Mouse (Mus musculus) limb, embryonic 13.5 days (tissue): ENCODE data around the gene Tmem129. TPM values are rescaled to one million over a fixed set of nuclear protein-coding genes. Genes with fewer than 3 reads are reported as not detected.

Experiments used
- ATAC-seq: fragments of 200-750 bp; cut with Nextera tagmentation; 2 replicates; pipeline ENCODE4 v1.8.0; 2017; ENCODE audit warnings: low read depth, moderate number of reproducible peaks, moderate TSS enrichment; ENCODE audit not compliant: low FRiP score
- H3K27ac ChIP-seq: fragments of 300-500 bp; sonication (generic); 2 replicates; pipeline ENCODE4 v1.5.1; 2015; ENCODE audit warnings: inconsistent platforms, mild to moderate bottlenecking, moderate library complexity
- H3K27me3 ChIP-seq: fragments of 300-500 bp; sonication (generic); 2 replicates; pipeline ENCODE4 v1.6.1; 2015; ENCODE audit warnings: mild to moderate bottlenecking, inconsistent platforms
- H3K36me3 ChIP-seq: fragments of 300-500 bp; sonication (generic); 2 replicates; pipeline ENCODE4 v1.6.1; 2015; ENCODE audit warnings: inconsistent platforms, mild to moderate bottlenecking, moderate library complexity
- H3K4me1 ChIP-seq: fragments of 300-500 bp; sonication (generic); 2 replicates; pipeline ENCODE4 v1.6.1; 2015; ENCODE audit warnings: inconsistent platforms
- H3K4me2 ChIP-seq: fragments of 300-500 bp; sonication (generic); replicated peaks from 2 replicates; pipeline ENCODE4 v1.6.1; 2015; ENCODE audit warnings: inconsistent platforms, mild to moderate bottlenecking, moderate library complexity
- H3K4me3 ChIP-seq: fragments of 300-500 bp; sonication (generic); 2 replicates; pipeline ENCODE4 v1.5.1; 2015; ENCODE audit warnings: moderate library complexity, mild to moderate bottlenecking, inconsistent platforms
- H3K9ac ChIP-seq: fragments of 300-500 bp; sonication (generic); 2 replicates; pipeline ENCODE4 v1.6.1; 2015; ENCODE audit warnings: mild to moderate bottlenecking, inconsistent platforms
- H3K9me3 ChIP-seq: fragments of 300-500 bp; sonication (generic); 2 replicates; pipeline ENCODE4 v1.6.1; 2016; ENCODE audit warnings: inconsistent platforms
- WGBS: fragments of 180-500 bp; shearing (Covaris S2); methylation state at CpG from one replicate; pipeline ENCODE4 v1.1.7; 2015; 5-methylcytosine and 5-hydroxymethylcytosine counted together
- polyA plus RNA-seq: library from polyadenylated mRNA; unstranded; fragments of >200 nt; fragmentation: Nextera tagmentation; extraction: Ambion mirVana; gene quantifications from 2 replicates; pipeline ENCODE4 v1.2.1, GENCODE M21; 2015

The Tmem129 gene
- polyA plus RNA-seq, 1 experiment from 2014 or later: 46.0 TPM

DNA sequence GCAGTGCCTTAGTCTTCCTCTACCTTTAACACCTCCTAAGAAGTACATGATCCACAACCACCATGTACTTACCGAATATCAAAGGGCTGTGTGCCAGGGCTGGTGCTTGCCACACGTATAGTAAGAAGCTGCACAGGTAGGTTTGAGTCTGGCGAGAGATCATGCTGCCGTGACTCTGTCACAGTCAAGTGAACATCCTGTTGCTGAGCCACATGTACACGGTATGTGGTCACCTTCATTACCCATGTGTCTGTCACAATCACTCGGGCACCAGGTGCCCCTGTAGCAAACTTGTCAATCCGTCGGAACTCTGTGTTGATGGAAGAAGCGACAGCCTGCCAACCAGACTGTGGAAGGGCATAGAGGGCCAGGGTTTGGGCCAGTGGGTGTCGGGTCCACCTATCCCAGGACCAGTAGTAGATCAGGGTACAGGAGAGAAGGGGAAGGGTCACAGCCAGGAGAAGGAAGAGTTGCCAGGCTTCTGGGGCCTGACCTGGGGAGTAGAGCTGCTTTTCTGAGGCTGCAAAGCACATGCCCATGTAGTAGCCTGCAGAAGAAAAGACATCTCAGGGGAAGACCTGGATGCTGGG lies 2.9 kb downstream of the Tmem129 start:
- H3K36me3 ChIP-seq: peaks cover 28% of the 10 kb centered on the region
- no peak overlapping the region for H3K27ac ChIP-seq
- H3K4me1 ChIP-seq: peaks cover 50% of the 10 kb centered on the region
- no peak overlapping the region for H3K4me2 ChIP-seq
- no peaks in the 10 kb centered on the region for H3K9me3 ChIP-seq
- peak overlapping the region; percentile 8 for H3K9ac ChIP-seq
- WGBS: 90% methylated on average over 10 of the region's 10 CpGs
- no peaks in the 10 kb centered on the region for H3K27me3 ChIP-seq
- H3K4me3 ChIP-seq: no peak overlapping the region
- no peak for ATAC-seq

DNA sequence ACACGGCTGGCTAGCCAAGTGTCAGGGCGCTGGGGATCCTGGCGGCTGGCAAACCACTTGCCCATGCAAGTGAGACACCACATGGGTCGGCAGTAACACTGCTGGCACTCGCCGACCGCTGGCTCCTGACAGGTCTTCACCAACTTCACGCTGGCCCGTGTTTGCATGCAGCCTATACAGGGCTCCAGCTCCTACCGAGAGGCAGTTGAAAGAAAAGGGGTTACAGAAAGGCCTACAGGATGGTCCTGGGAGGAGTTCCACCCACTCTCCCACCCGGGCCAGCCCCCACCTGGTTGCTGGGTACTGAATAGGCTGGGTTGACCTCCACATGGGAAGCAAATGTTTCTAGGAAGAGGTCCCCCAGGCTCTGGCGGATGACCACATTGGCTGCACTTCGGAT lies 3.8 kb downstream of the Tmem129 start:
- H3K4me2 ChIP-seq: no peak overlapping the region
- H3K27ac ChIP-seq: no peak overlapping the region
- 91% methylated on average over 13 of the region's 13 CpGs for WGBS
- no peaks in the 10 kb centered on the region for H3K9me3 ChIP-seq
- ATAC-seq: no peak
- H3K36me3 ChIP-seq: peaks cover 32% of the 10 kb centered on the region
- no peak overlapping the region for H3K4me3 ChIP-seq
- peaks cover 50% of the 10 kb centered on the region for H3K4me1 ChIP-seq
- no peaks in the 10 kb centered on the region for H3K27me3 ChIP-seq
- peak overlapping the region; percentile 26; the same call in 1 of the 2 replicates for H3K9ac ChIP-seq

DNA sequence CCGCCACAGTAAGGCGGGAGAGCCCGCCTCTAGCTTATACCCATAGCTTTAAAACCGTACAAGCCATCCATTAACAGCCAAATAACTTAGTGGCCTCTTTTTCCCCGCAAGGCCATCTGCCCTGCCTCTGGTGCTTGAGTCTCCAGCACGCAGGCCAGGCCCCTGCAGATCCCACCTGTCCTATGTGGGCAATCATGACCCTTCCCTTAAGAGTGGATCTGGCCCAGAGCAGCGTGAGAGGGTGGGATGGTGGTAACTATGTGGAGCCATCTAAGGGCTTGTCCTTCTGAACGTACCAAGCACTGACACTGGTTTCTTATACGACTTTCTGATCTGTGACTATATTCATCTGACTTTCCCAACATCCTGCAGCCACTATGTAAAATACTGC lies 5.4 kb downstream of the Tmem129 start:
- H3K4me3 ChIP-seq: peak overlapping the region; percentile 80
- no peaks in the 10 kb centered on the region for H3K9me3 ChIP-seq
- peak overlapping the region; percentile 84 for H3K4me2 ChIP-seq
- H3K4me1 ChIP-seq: peaks cover 46% of the 10 kb centered on the region
- 1% methylated on average over 9 of the region's 9 CpGs for WGBS
- peak overlapping the region; percentile 63 for H3K9ac ChIP-seq
- H3K36me3 ChIP-seq: peaks cover 47% of the 10 kb centered on the region
- H3K27me3 ChIP-seq: no peaks in the 10 kb centered on the region
- peak; percentile 20 for ATAC-seq
- peak overlapping the region; percentile 81; the same call in 1 of the 2 replicates for H3K27ac ChIP-seq

DNA sequence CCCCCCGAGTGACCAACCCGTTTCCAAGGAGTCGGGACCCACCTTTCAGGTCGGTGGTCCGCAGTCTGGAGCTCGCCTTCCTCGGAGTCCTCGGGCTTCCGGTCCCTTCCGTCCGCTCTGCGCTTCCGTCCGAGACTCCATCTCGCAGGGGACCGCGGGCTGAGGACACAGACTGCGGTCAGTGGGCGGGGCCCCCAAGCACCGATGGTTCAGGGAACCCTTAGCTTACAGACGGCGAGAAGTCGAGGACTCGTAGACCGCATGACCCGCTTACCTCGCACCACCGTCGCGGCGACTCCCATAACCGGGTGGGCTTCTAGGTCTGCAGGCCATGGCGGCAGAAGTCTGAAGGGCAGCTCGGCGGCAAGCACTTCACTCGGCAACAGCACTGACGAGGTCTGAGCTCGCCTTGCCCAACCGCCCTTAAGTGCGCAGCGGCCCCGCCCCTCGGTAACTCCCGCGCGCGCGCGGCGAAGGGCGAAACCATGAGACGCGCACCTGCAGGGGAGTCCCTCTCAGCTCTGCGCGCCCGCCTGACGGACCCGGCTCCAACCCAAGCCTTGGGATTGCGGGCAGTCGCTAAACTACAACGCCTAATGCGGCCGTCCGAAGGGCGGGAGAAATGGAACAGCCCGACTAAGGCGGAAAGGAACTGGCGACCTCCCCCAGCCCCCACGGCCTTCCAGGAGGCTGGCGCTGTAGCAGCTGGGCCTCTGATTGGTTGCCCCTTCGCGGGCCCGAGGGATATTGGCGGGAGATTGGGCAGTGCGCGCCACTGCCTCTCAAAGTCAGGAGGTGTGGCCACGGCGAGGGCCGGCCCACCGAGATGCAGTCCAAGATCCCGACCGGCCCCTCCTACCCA lies 6.1 kb downstream of the Tmem129 start, which contains the start of gene Slbp:
TSS of gene Slbp (minus strand) at position 654 of the 862 bp plus-strand sequence.
- ATAC-seq: peak; percentile 97
- Histone ChIP-seq H3K4me2 (peak within 1 kb of the TSS; percentile 84), H3K36me3 (peaks cover 53% of the 10 kb centered on the region), H3K9me3 (no peaks in the 10 kb centered on the region), H3K27ac (peak within 1 kb of the TSS; percentile 93), H3K4me3 (peak within 1 kb of the TSS; percentile 80), H3K4me1 (peaks cover 45% of the 10 kb centered on the region), H3K9ac (peak within 1 kb of the TSS; percentile 88), H3K27me3 (no peaks in the 10 kb centered on the region)
- under 1% methylated on average over 82 of the region's 82 CpGs for WGBS

DNA sequence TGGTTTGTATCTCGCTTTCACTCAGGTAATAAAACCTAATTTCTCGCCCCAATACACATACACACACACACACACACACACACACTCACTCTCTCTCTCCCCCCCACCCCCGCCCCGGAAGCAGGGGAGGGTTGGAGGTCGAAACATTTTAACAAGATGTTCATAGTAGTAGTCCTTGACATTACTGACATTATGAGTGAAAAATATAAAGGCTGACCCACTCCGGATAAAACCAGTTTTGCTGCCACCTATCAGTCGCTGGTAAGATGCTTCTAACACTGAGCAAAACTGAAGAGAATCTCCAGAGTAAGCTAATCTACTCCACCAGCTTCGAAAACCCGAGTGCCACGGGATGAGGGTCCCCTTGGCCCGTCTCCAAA lies 6.7 kb downstream of the Tmem129 start:
- no peaks in the 10 kb centered on the region for H3K9me3 ChIP-seq
- peak overlapping the region; percentile 84 for H3K4me2 ChIP-seq
- peak overlapping the region; percentile 88 for H3K9ac ChIP-seq
- peaks cover 39% of the 10 kb centered on the region for H3K4me1 ChIP-seq
- no peaks in the 10 kb centered on the region for H3K27me3 ChIP-seq
- 2% methylated on average over 11 of the region's 11 CpGs for WGBS
- H3K27ac ChIP-seq: peak overlapping the region; percentile 93
- ATAC-seq: no peak
- H3K36me3 ChIP-seq: peaks cover 58% of the 10 kb centered on the region
- H3K4me3 ChIP-seq: peak overlapping the region; percentile 80

DNA sequence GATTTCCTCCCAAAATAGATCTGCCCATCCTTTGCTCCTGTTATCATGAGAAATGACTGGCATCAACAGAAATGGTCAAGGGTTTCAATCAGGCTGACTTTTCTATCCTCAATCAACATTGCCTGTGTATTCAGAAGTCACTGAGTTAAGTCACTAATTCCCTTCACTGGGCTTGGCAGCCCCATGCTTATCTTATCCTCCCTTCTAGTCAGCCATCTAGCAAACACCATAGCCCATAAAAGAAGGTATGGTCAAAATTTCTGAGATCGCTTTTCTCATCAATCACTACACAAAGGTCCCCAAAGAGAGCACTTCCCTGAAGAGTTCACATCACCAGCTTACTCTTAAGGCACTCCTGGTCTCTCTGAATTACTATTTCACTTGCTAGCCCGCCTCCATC lies 7.2 kb downstream of the Tmem129 start:
- Histone ChIP-seq H3K4me2 (peak overlapping the region; percentile 84), H3K36me3 (peaks cover 64% of the 10 kb centered on the region), H3K4me3 (peak overlapping the region; percentile 80), H3K9me3 (no peaks in the 10 kb centered on the region), H3K4me1 (peaks cover 34% of the 10 kb centered on the region), H3K9ac (peak overlapping the region; percentile 88), H3K27ac (0 out of 2 replicates have a peak overlapping the region, but pooled peaks have one; percentile 93), H3K27me3 (no peaks in the 10 kb centered on the region)
- ATAC-seq: no peak
- 20% methylated on average over 2 of the region's 2 CpGs for WGBS

DNA sequence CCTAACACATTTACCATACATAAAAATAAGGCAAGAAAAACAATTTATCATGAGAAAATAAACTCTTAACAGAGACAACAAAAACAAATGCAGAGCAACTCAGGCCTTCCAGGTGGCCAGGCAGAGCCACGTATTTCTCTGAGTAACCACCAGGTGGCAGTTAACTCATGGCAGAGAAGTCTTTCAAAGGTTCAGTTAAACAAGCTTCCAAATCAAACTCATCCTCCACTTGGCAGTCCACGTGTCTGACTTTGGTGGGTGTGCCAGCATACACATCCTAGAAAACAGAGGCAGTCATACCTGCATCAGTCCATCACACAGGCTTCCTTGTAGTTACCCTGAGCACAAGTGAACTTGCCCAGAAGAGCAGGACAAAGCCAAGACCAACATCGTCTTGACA lies 17.6 kb downstream of the Tmem129 start:
- Histone ChIP-seq H3K4me2 (no peak overlapping the region), H3K27me3 (no peaks in the 10 kb centered on the region), H3K9ac (no peak overlapping the region), H3K9me3 (no peaks in the 10 kb centered on the region), H3K4me3 (no peak overlapping the region), H3K27ac (no peak overlapping the region), H3K4me1 (no peaks in the 10 kb centered on the region), H3K36me3 (peaks cover 81% of the 10 kb centered on the region)
- ATAC-seq: no peak
- 40% methylated on average over 3 of the region's 3 CpGs for WGBS

DNA sequence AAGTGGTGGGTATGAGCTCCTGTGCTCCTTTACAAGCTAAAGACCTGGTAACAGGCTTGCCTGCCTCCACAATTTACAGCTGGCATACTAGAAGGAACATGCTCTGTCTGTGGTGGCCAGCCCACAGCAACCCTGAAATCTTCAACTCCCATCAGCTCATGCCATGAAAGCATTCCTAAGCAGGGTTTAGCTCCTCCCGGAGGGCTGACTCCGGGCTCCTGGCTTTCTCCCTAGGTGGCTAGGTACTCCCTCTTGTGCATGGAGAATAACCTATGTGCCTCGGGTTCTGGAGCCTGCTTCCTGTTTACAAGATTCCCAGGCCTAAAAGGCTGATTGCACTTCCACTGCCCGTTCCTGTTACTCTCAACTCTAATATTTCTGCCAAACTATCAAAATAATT lies 19.4 kb downstream of the Tmem129 start:
- no peaks in the 10 kb centered on the region for H3K27me3 ChIP-seq
- H3K9me3 ChIP-seq: no peaks in the 10 kb centered on the region
- H3K4me3 ChIP-seq: no peak overlapping the region
- no peak overlapping the region for H3K9ac ChIP-seq
- no peak for ATAC-seq
- no peaks in the 10 kb centered on the region for H3K4me1 ChIP-seq
- H3K27ac ChIP-seq: no peak overlapping the region
- no peak overlapping the region for H3K4me2 ChIP-seq
- H3K36me3 ChIP-seq: peaks cover 75% of the 10 kb centered on the region
- 61% methylated on average over 4 of the region's 4 CpGs for WGBS

DNA sequence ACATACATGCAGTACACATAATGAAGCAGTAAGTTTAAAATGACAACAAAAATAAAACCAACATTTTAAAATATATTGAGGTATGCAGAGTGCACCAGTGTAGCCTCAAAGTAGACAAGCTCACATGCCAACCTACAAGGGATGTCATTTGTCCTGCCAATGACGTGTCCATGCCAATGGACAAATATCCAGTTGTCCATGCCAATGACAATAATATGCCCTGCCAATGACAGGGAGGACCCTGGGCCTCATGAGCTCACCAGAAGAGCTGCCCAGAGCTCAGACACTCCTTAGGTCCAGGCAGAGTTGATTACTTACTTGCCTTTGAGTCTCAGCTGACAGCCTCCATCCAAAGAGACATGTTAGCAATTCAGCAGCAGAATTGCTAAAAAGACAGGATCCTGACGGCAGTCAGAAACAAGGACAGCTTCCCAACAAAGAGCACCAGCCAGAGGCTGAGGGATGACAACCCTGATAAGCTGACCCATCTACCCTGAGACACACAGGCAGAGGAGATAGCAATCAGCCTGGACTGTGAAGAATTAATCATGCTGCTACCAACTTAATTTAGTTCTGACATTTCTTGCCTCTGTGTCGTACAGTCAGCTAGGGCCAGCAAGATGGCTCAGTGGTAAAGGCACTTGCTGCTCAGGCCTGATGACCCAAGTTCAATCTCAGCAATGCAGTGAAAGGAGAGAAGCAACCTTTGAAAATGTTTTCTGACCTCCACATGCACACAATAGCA lies 20.4 kb downstream of the Tmem129 start:
- WGBS: 74% methylated on average over 3 of the region's 3 CpGs
- Histone ChIP-seq H3K27ac (no peak overlapping the region), H3K9ac (no peak overlapping the region), H3K4me3 (no peak overlapping the region), H3K4me1 (no peaks in the 10 kb centered on the region), H3K36me3 (peaks cover 64% of the 10 kb centered on the region), H3K27me3 (no peaks in the 10 kb centered on the region), H3K9me3 (no peaks in the 10 kb centered on the region), H3K4me2 (no peak overlapping the region)
- no peak for ATAC-seq

DNA sequence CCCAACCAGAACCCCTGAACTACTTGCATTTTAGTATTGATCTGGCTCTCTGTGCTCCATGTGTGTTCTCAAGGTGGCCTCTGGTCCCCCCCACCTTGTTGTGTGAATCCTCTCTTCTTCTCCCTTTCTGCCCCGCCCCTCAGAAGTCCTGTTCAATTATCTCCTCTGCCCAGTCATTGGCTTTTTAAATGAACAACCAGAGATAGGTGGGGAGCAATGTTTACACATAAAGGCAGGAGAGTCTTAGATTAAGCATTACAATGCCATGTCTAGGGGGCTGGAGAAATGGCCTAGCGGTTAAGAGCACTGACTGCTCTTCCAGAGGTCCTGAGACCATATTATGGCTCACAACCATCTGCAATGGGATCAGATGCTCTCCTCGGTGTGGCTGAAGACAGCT lies 22.9 kb downstream of the Tmem129 start:
- Histone ChIP-seq H3K9ac (no peak overlapping the region), H3K27ac (no peak overlapping the region), H3K27me3 (no peaks in the 10 kb centered on the region), H3K36me3 (peaks cover 43% of the 10 kb centered on the region), H3K4me2 (no peak overlapping the region), H3K4me3 (no peak overlapping the region), H3K9me3 (no peaks in the 10 kb centered on the region), H3K4me1 (peaks cover 8% of the 10 kb centered on the region)
- ATAC-seq: no peak
- 94% methylated on average over 3 of the region's 3 CpGs for WGBS

DNA sequence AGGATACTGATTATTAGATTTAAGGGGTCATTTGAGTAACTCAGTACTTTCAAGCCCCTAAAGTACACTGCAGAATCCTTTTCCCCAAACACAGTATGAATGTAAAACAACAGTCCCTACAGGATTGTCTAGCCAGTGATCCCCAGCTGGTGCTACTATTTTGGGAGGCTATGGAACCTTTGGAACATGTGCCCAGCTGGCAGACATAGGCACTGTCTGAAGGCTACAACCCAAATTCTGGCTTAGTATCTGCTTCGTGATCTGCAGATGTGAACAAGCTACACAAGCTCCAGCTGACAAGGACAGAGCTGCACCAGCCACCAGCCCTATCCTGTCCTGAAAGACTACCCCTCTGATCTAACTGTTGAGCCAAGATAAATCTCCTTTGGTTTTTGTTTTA lies 25.7 kb downstream of the Tmem129 start:
- H3K27ac ChIP-seq: no peak overlapping the region
- H3K4me3 ChIP-seq: no peak overlapping the region
- H3K9me3 ChIP-seq: no peaks in the 10 kb centered on the region
- peaks cover 20% of the 10 kb centered on the region for H3K36me3 ChIP-seq
- H3K9ac ChIP-seq: no peak overlapping the region
- no peak overlapping the region for H3K4me2 ChIP-seq
- 81% methylated on average over 1 of the region's 1 CpGs for WGBS
- ATAC-seq: no peak
- peaks cover 22% of the 10 kb centered on the region for H3K4me1 ChIP-seq
- H3K27me3 ChIP-seq: no peaks in the 10 kb centered on the region

DNA sequence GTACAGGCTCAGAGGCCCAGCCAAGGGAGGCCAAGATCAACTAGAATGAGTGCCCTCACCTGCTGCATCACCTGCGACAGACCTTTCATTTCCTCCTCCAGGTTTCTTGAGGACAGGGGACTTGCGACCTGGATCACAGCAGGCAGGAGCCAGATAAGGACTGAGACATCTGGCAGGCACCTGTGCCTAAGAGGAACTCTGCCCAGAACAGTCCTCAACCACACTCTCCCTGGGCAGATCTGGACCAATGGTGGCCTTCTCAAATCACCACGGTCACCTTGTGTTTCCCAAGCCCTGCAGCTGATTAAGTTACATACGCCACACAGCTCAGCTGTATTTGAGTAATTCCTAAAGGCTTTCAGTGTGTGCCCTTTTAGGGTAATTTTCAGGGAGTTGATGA lies 27.6 kb downstream of the Tmem129 start:
- 44% methylated on average over 4 of the region's 4 CpGs for WGBS
- peak overlapping the region; percentile 44; the same call in 1 of the 2 replicates for H3K27ac ChIP-seq

More for the DNA sequence above, 27.6 kb downstream of the Tmem129 start:
- H3K36me3 ChIP-seq: peaks cover 14% of the 10 kb centered on the region
- no peaks in the 10 kb centered on the region for H3K27me3 ChIP-seq
- H3K4me1 ChIP-seq: peaks cover 30% of the 10 kb centered on the region
- no peak for ATAC-seq
- peak overlapping the region; percentile 90 for H3K4me3 ChIP-seq
- peak overlapping the region; percentile 81 for H3K4me2 ChIP-seq
- H3K9me3 ChIP-seq: no peaks in the 10 kb centered on the region
- peak overlapping the region; percentile 65; the same call in 1 of the 2 replicates for H3K9ac ChIP-seq
